In the genomic region with DNA sequence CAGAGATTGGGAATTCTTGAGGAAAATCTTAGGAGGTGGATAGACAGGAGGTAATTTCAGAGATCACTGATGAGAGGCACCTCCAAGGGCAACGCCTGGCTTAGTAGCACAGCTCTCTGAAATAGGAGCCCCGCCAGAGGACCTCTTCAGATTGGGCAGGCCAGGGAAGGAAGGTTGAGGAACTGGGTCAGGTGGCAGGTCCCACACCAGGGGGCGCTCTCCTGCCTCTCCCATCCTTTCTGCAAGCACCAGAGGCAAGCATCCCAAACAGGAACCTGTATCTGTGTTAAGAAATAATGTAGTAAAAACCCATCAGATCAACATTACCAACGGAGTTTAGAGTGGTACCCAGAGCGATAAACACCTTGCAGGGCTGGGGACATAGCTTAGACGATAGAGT, we compare ENCODE assay signal across 8 mouse cellular contexts.
A peak's percentile ranks its signal among the peaks of the same experiment; 100 is the strongest.
DNase-seq lines count a peak whose midpoint lies in the region; ATAC-seq and TF ChIP-seq lines count a peak whose summit lies in the region.

No protein-coding gene starts in this region.

- H3K9ac ChIP-seq in midbrain, embryonic 16.5 days (ENCODE audit: low read depth, low read length): no peak overlapping the region
- no peak overlapping the region for H3K9ac ChIP-seq in midbrain, embryonic 15.5 days

- ATAC-seq in midbrain, embryonic 16.5 days: no peak
- no peak for ATAC-seq in midbrain, embryonic 15.5 days (replicated peaks)
- ATAC-seq in erythroblast, adult 5-6 weeks (replicated peaks; ENCODE audit: low FRiP score, poor library complexity, severe bottlenecking): no peak

- H3K4me3 ChIP-seq in midbrain, embryonic 16.5 days (ENCODE audit: low read depth, low read length): no peak overlapping the region
- H3K4me3 ChIP-seq in midbrain, embryonic 15.5 days: no peak overlapping the region
- no peak overlapping the region for H3K4me3 ChIP-seq in lung, adult 2 months (replicated peaks; ENCODE audit: extremely low read depth, low read depth, low read length)

- DNase-seq in gastrocnemius, postnatal 14 days: peak; percentile 42
- DNase-seq in gastrocnemius, postnatal 25 days: no peak
- peak; percentile 34 for DNase-seq in WW6 (ENCODE audit: low read depth, low spot score)
- peak; percentile 69 to 83 for DNase-seq in cerebellum, postnatal 25 days
- peak; percentile 47 for DNase-seq in lung, adult 2 months

- WGBS in midbrain, embryonic 16.5 days: 51% methylated on average over 6 of the region's 6 CpGs
- 54% methylated on average over 6 of the region's 6 CpGs for WGBS in midbrain, embryonic 15.5 days
- WGBS in lung, adult 2 months: 46% methylated on average over 6 of the region's 6 CpGs

- intact Hi-C loops in gastrocnemius, postnatal 14 days (cut with DNase I; ENCODE audit: low total_unique reads): no loop called here

- no peaks in the 10 kb centered on the region for H3K36me3 ChIP-seq in midbrain, embryonic 16.5 days (ENCODE audit: control insufficient read depth, insufficient read depth, low read length)
- no peaks in the 10 kb centered on the region for H3K36me3 ChIP-seq in midbrain, embryonic 15.5 days (replicated peaks)

- H3K4me2 ChIP-seq in midbrain, embryonic 16.5 days (ENCODE audit: low read length): no peak overlapping the region
- no peak overlapping the region for H3K4me2 ChIP-seq in midbrain, embryonic 15.5 days

- peak; percentile 52 for TF ChIP-seq CTCF in lung, adult 2 months (IDR thresholded peaks at IDR 0.05; ENCODE audit: insufficient read depth, low read length)

- TF ChIP-seq POLR2A in lung, adult 2 months (IDR thresholded peaks at IDR 0.05; ENCODE audit: borderline replicate concordance, extremely low read depth, low read depth, low read length): no peak

- peaks cover 2% of the 10 kb centered on the region; the same call in 1 of the 2 replicates for H3K9me3 ChIP-seq in midbrain, embryonic 16.5 days (replicated peaks; ENCODE audit: control insufficient read depth, low read length, poor library complexity, severe bottlenecking)
- no peaks in the 10 kb centered on the region for H3K9me3 ChIP-seq in midbrain, embryonic 15.5 days

- H3K27ac ChIP-seq in midbrain, embryonic 16.5 days (ENCODE audit: low read length): peak overlapping the region; percentile 28; the same call in 1 of the 2 replicates
- H3K27ac ChIP-seq in midbrain, embryonic 15.5 days: no peak overlapping the region

- H3K4me1 ChIP-seq in midbrain, embryonic 16.5 days (ENCODE audit: control insufficient read depth, insufficient read depth, low read length): no peaks in the 10 kb centered on the region
- H3K4me1 ChIP-seq in midbrain, embryonic 15.5 days: no peaks in the 10 kb centered on the region
- H3K4me1 ChIP-seq in lung, adult 2 months (ENCODE audit: control insufficient read depth, insufficient read depth, low read length): no peaks in the 10 kb centered on the region

- no peaks in the 10 kb centered on the region for H3K27me3 ChIP-seq in midbrain, embryonic 16.5 days (ENCODE audit: control insufficient read depth, insufficient read depth, low read depth, low read length)
- no peaks in the 10 kb centered on the region for H3K27me3 ChIP-seq in midbrain, embryonic 15.5 days (replicated peaks)
